In the genomic region with DNA sequence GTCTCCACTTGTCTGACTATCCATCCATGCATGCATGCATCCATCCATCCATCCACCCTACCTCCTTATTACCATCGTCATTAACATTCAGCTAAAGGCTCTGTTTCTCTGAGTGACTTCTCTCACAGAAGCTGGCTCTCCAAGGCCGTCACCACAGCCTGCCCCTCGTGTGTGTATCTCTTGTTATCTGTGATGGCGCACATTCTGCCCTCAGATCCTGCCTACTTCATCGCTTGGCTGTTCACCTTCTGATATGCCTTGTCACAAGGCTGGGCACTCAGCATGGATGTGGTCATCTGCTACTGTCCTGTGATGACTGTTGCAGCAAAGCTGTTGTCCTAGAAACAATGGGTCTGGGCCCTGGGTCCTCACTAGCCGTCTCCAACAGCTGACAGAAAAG, we compare ENCODE assay signal across 25 mouse cellular contexts. TPM values are rescaled to one million over a fixed set of nuclear protein-coding genes. Genes with fewer than 3 reads are reported as not detected.
DNase-seq lines count a peak whose midpoint lies in the region; ATAC-seq and TF ChIP-seq lines count a peak whose summit lies in the region.
"Had no signal": no experiment of that assay in that cellular context is flagged by ENCODE, and none has a peak within 500 bp of the region (broad histone marks: within the 10 kb centered on the region; RNA-seq: fewer than 3 reads in every experiment).

No protein-coding gene starts in this region.

- 81% methylated on average over 6 of the region's 6 CpGs for WGBS in embryonic facial prominence, embryonic 13.5 days
- 87% methylated on average over 6 of the region's 6 CpGs for WGBS in embryonic facial prominence, embryonic 10.5 days
- 18% methylated on average over 6 of the region's 6 CpGs for WGBS in liver, embryonic 14.5 days (ENCODE audit: insufficient replicate concordance)

- intact Hi-C loops in gastrocnemius, postnatal 14 days (cut with DNase I; ENCODE audit: low total_unique reads): loop anchor here (5.0 kb wide), 1 partner anchor 87 kb away; a partner anchor contains a TSS

- no peak for DNase-seq in embryonic facial prominence, embryonic 10.5 days (ENCODE audit: low spot score)
- DNase-seq in spleen, postnatal 10 days (ENCODE audit: low spot score in 2 of 2): peak; percentile 36 to 57
- no peak for DNase-seq in spleen, adult 18-20 months
- peak; percentile 74 to 79 (median 78) for DNase-seq in liver, embryonic 14.5 days (ENCODE audit: low read depth in 3 of 3, low spot score in 3 of 3)
- no peak for DNase-seq in gastrocnemius, adult 8-10 months (ENCODE audit: low spot score in 2 of 2)
- no peak for DNase-seq in cerebellum, postnatal 36 days
- no peak for DNase-seq in gastrocnemius, postnatal 14 days
- DNase-seq: cerebellum, adult 11-12 months; heart, adult 11 months; lung, postnatal 36 days; right cerebral cortex, postnatal 4 days; thymus, postnatal 36 days had no signal

- H3K36me3 ChIP-seq in embryonic facial prominence, embryonic 13.5 days: peaks cover 44% of the 10 kb centered on the region
- H3K36me3 ChIP-seq in embryonic facial prominence, embryonic 10.5 days (replicated peaks): peaks cover 46% of the 10 kb centered on the region
- peaks cover 13% of the 10 kb centered on the region for H3K36me3 ChIP-seq in liver, embryonic 14.5 days (replicated peaks; ENCODE audit: control insufficient read depth, insufficient read depth, low read depth)

- no peaks in the 10 kb centered on the region for H3K27me3 ChIP-seq in embryonic facial prominence, embryonic 13.5 days
- no peaks in the 10 kb centered on the region for H3K27me3 ChIP-seq in embryonic facial prominence, embryonic 10.5 days (replicated peaks; ENCODE audit: low read depth, poor library complexity, severe bottlenecking)
- H3K27me3 ChIP-seq in liver, embryonic 14.5 days (ENCODE audit: control insufficient read depth, insufficient read depth, low read length): no peaks in the 10 kb centered on the region
- H3K27me3 ChIP-seq: CH12.LX; limb, embryonic 15.5 days had no signal

- peak; percentile 91 for TF ChIP-seq EP300 in liver, embryonic 14.5 days (IDR thresholded peaks at IDR 0.05; ENCODE audit: low read depth)

- no peak overlapping the region for H3K4me2 ChIP-seq in embryonic facial prominence, embryonic 13.5 days
- H3K4me2 ChIP-seq in liver, embryonic 14.5 days (ENCODE audit: low read depth): peak overlapping the region; percentile 48
- H3K4me2 ChIP-seq: hindbrain, embryonic 14.5 days; limb, embryonic 15.5 days had no signal

- no peaks in the 10 kb centered on the region for H3K9me3 ChIP-seq in embryonic facial prominence, embryonic 13.5 days
- no peaks in the 10 kb centered on the region for H3K9me3 ChIP-seq in embryonic facial prominence, embryonic 10.5 days
- no peaks in the 10 kb centered on the region for H3K9me3 ChIP-seq in liver, embryonic 14.5 days (ENCODE audit: control insufficient read depth, low read length)
- H3K9me3 ChIP-seq: limb, embryonic 15.5 days had no signal

- H3K4me3 ChIP-seq in embryonic facial prominence, embryonic 13.5 days: no peak overlapping the region
- no peak overlapping the region for H3K4me3 ChIP-seq in embryonic facial prominence, embryonic 10.5 days
- no peak overlapping the region for H3K4me3 ChIP-seq in liver, embryonic 14.5 days (ENCODE audit: insufficient read depth in 1 of 2, low read depth in 2 of 2, low read length in 2 of 2)
- H3K4me3 ChIP-seq: limb, embryonic 15.5 days had no signal

- peaks cover 8% of the 10 kb centered on the region; the same call in 1 of the 2 replicates for H3K4me1 ChIP-seq in embryonic facial prominence, embryonic 13.5 days
- H3K4me1 ChIP-seq in embryonic facial prominence, embryonic 10.5 days: peaks cover 13% of the 10 kb centered on the region
- peaks cover 25 to 34% of the 10 kb centered on the region in 2 experiments for H3K4me1 ChIP-seq in liver, embryonic 14.5 days (replicated peaks; ENCODE audit: control insufficient read depth in 2 of 2, insufficient read depth in 2 of 2, low read length in 1 of 2)

- TF ChIP-seq CTCF in liver, embryonic 14.5 days (IDR thresholded peaks at IDR 0.05; ENCODE audit: low read depth): no peak

- H3K27ac ChIP-seq in embryonic facial prominence, embryonic 13.5 days: no peak overlapping the region
- H3K27ac ChIP-seq in embryonic facial prominence, embryonic 10.5 days (replicated peaks): no peak overlapping the region
- H3K27ac ChIP-seq in liver, embryonic 14.5 days: peak overlapping the region; percentile 67
- H3K27ac ChIP-seq: hindbrain, embryonic 14.5 days; kidney, postnatal 0 days; limb, embryonic 15.5 days had no signal

- 0 out of 2 replicates have a peak overlapping the region, but pooled peaks have one; percentile 44 for H3K9ac ChIP-seq in embryonic facial prominence, embryonic 13.5 days
- peak overlapping the region; percentile 53 for H3K9ac ChIP-seq in liver, embryonic 14.5 days (replicated peaks)
- H3K9ac ChIP-seq: hindbrain, embryonic 14.5 days; limb, embryonic 15.5 days had no signal

- no peak for ATAC-seq in embryonic facial prominence, embryonic 13.5 days (ENCODE audit: insufficient number of reproducible peaks, insufficient read depth, low FRiP score, low TSS enrichment, low read depth)
- peak; percentile 89 for ATAC-seq in liver, embryonic 14.5 days (ENCODE audit: insufficient read depth)
- ATAC-seq: activated CD4-positive, CD25-positive, alpha-beta regulatory T cell, adult 4 months; intestine, postnatal 0 days; midbrain, embryonic 16.5 days had no signal

RNA-seq across cellular contexts. Expression of a gene that starts 3.3 kb away (rescaled TPM):
- polyA plus RNA-seq in embryonic facial prominence, embryonic 13.5 days (2015; fragmentation: Nextera tagmentation; extraction: Ambion mirVana): not detected in 2 replicates
- polyA plus RNA-seq in embryonic facial prominence, embryonic 10.5 days (2016; fragmentation: Nextera tagmentation; extraction: Ambion mirVana): not detected in 2 replicates
- polyA plus RNA-seq in liver, embryonic 14.5 days (2012; rRNA removed): not detected in 2 replicates
- not detected in 2 replicates for polyA plus RNA-seq in liver, embryonic 14.5 days (2014; fragmentation: Nextera tagmentation; extraction: Ambion mirVana)
- not detected for total RNA-seq in gastrocnemius, adult 8-10 months (2022)
- not detected for total RNA-seq in gastrocnemius, postnatal 14 days (2021)
- total RNA-seq: adrenal gland, postnatal 4 days; CH12.LX; layer of hippocampus, adult 8-10 months; left cerebral cortex, adult 8-10 months had no signal
- polyA plus RNA-seq: activated CD4-positive, CD25-positive, alpha-beta regulatory T cell, adult 4 months; frontal cortex, adult 2 months; hindbrain, embryonic 14.5 days; intestine, postnatal 0 days; kidney, postnatal 0 days; limb, embryonic 15.5 days; midbrain, embryonic 16.5 days; neural tube, embryonic 11.5 days had no signal

RNA-seq across cellular contexts. Expression of a gene that starts 10.5 kb away (rescaled TPM):
- polyA plus RNA-seq in embryonic facial prominence, embryonic 13.5 days (2015; fragmentation: Nextera tagmentation; extraction: Ambion mirVana): 1.1 and 1.6 TPM in 2 replicates
- 1.5 and 1.6 TPM in 2 replicates for polyA plus RNA-seq in embryonic facial prominence, embryonic 10.5 days (2016; fragmentation: Nextera tagmentation; extraction: Ambion mirVana)
- 0.57 and 0.70 TPM in 2 replicates for polyA plus RNA-seq in liver, embryonic 14.5 days (2012; rRNA removed)
- 0.27 TPM in 1 of 2 replicates, not detected in the other for polyA plus RNA-seq in liver, embryonic 14.5 days (2014; fragmentation: Nextera tagmentation; extraction: Ambion mirVana)
- total RNA-seq in gastrocnemius, adult 8-10 months (2022): not detected
- total RNA-seq in gastrocnemius, postnatal 14 days (2021): under 1 TPM; 0.27 to 0.37 TPM

RNA-seq across cellular contexts. Expression of a gene that starts 15.7 kb away (rescaled TPM):
- 89.6 and 90.1 TPM in 2 replicates for polyA plus RNA-seq in embryonic facial prominence, embryonic 13.5 days (2015; fragmentation: Nextera tagmentation; extraction: Ambion mirVana)
- polyA plus RNA-seq in embryonic facial prominence, embryonic 10.5 days (2016; fragmentation: Nextera tagmentation; extraction: Ambion mirVana): 59.4 and 60.0 TPM in 2 replicates
- polyA plus RNA-seq in liver, embryonic 14.5 days (2012; rRNA removed): 29.1 and 30.0 TPM in 2 replicates
- 42.3 and 44.3 TPM in 2 replicates for polyA plus RNA-seq in liver, embryonic 14.5 days (2014; fragmentation: Nextera tagmentation; extraction: Ambion mirVana)
- 100 to 1,000 TPM in 1 of 4 experiments, 10 to 100 TPM in 3; 84.1 to 107 (median 92.9) TPM for total RNA-seq in gastrocnemius, adult 8-10 months (2022)
- total RNA-seq in gastrocnemius, postnatal 14 days (2021): 10 to 100 TPM; 52.8 to 58.5 TPM

RNA-seq across cellular contexts. Expression of a gene that starts 16.5 kb away (rescaled TPM):
- polyA plus RNA-seq in embryonic facial prominence, embryonic 13.5 days (2015; fragmentation: Nextera tagmentation; extraction: Ambion mirVana): 21.1 and 24.1 TPM in 2 replicates
- 32.5 and 33.3 TPM in 2 replicates for polyA plus RNA-seq in embryonic facial prominence, embryonic 10.5 days (2016; fragmentation: Nextera tagmentation; extraction: Ambion mirVana)
- polyA plus RNA-seq in liver, embryonic 14.5 days (2012; rRNA removed): 8.9 and 10.0 TPM in 2 replicates
- 12.2 and 12.7 TPM in 2 replicates for polyA plus RNA-seq in liver, embryonic 14.5 days (2014; fragmentation: Nextera tagmentation; extraction: Ambion mirVana)
- 10 to 100 TPM in 1 of 4 experiments, 1 to 10 TPM in 3; 8.6 to 11.4 (median 9.3) TPM for total RNA-seq in gastrocnemius, adult 8-10 months (2022)
- total RNA-seq in gastrocnemius, postnatal 14 days (2021): 1 to 10 TPM; 7.0 to 7.9 TPM

RNA-seq across cellular contexts. Expression of a gene that starts 17.1 kb away (rescaled TPM):
- polyA plus RNA-seq in embryonic facial prominence, embryonic 13.5 days (2015; fragmentation: Nextera tagmentation; extraction: Ambion mirVana): 278 and 298 TPM in 2 replicates
- 283 and 288 TPM in 2 replicates for polyA plus RNA-seq in embryonic facial prominence, embryonic 10.5 days (2016; fragmentation: Nextera tagmentation; extraction: Ambion mirVana)
- 79.2 and 106 TPM in 2 replicates for polyA plus RNA-seq in liver, embryonic 14.5 days (2012; rRNA removed)
- polyA plus RNA-seq in liver, embryonic 14.5 days (2014; fragmentation: Nextera tagmentation; extraction: Ambion mirVana): 127 and 142 TPM in 2 replicates
- total RNA-seq in gastrocnemius, adult 8-10 months (2022): 100 to 1,000 TPM; 169 to 216 (median 180) TPM
- 100 to 1,000 TPM; 156 to 166 TPM for total RNA-seq in gastrocnemius, postnatal 14 days (2021)

Comparison
In these comparisons a context has a peak if more than half of its experiments do, and no peak if none do; other contexts are left out.
1. DNase-seq: peak in spleen, postnatal 10 days (2 of 2) and liver, embryonic 14.5 days (3 of 3); none in embryonic facial prominence, embryonic 10.5 days (single experiment), spleen, adult 18-20 months (0 of 2), gastrocnemius, adult 8-10 months (0 of 2), cerebellum, postnatal 36 days (0 of 2) and gastrocnemius, postnatal 14 days (single experiment).